Mouse (Mus musculus) heart, postnatal 4 days (tissue): ENCODE data around the gene Haus4. TPM values are rescaled to one million over a fixed set of nuclear protein-coding genes. Genes with fewer than 3 reads are reported as not detected.

Experiments used
- DNase-seq: peaks from one replicate; pipeline ENCODE4 v3.0.0; 2021
- total RNA-seq, 2 experiments: library from RNA; stranded (reverse); gene quantifications; 2 replicates each; pipeline ENCODE4 v1.2.3; 2021

Gene Haus4
- total RNA-seq, 2 experiments from 2014 or later: 30.6 to 32.7 TPM

DNA sequence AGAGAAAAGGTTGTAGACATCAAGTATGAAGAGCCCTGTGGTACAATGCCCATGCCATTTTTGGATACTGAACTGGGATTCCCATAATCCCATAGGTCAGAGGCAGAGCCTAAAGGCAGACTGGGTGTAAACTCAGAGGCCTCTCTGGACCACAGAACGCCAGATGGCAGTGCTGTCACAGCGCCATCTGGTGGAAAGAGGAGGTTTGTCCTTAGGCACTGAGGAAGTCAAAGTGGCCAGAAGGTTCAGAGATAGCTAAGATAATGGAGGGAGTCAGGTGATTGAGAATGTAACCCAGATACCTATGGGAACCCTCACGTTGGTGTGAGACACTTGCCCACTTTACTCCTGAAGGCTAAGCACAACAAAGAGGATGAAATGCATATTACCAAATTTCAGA, 60.2 kb downstream of the Haus4 start:
- peak; percentile 76 for DNase-seq

DNA sequence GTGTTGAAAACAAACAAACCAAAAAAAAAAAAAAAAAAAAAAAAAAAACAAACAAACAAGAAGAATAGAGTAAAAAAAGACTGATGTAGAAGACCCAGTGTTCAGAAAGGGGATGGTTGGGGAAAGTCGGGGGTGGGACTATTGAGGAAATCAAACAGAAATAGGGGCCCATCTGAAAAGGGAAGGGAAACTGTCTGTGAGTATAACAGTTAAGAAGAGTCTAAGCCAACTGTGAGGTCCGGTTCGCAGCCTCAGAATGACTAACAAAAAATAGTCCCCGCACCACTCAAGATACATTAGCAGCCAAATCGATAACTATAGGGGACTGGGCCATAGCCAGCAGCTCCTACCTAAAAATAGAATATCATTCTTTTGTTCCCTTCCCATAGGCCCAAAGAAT, 61.2 kb downstream of the Haus4 start:
- no peak for DNase-seq

DNA sequence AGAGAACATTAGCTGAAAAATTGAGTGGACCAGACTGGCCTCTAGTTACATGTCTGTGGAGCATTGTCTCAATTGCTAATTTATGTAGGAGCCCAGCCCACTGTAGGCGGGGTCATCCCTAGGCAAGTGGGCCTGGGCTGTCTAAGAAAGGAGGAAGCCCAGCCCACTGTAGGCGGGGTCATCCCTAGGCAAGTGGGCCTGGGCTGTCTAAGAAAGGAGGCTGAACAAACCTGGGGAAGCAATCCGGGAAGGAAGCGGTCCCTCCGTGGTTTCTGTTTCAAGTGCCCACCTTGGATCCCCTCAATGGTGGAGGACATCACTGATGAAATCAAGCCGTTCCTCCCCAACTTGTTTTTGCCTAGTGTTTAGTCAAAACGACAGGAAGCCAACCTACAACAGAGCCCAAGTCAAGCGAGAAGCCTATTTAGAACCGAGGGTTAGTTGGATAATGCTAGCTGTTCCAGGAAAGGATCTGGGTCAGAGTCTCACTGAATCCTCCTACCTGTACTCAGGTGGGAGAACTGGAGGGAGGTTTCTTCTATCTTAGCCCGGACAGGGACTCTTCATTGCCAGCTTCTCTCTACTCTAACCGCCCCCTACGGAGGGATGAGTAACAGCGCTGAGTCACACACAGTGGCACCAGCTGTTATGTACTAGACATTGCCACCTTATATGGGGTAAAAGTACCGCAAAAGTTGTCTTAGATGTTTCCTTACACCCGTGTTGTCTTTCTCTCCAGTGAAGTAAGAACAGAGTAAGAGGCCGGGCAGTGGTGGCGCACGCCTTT, 61.9 kb downstream of the Haus4 start:
- DNase-seq: no peak

Other genes starting within 250 kb of the Haus4 start
- gene Oxa1l, start 193.8 kb downstream of the Haus4 start, total RNA-seq: 100 to 1,000 TPM; 114 to 126 TPM
- gene Slc7a7, start 136.8 kb downstream of the Haus4 start, total RNA-seq: 1 to 10 TPM; 5.2 to 7.8 TPM
- gene Mrpl52, start 127.7 kb downstream of the Haus4 start, total RNA-seq: 100 to 1,000 TPM; 185 to 194 TPM
- 100 to 1,000 TPM; 129 to 131 TPM for gene Mmp14, start 123.0 kb downstream of the Haus4 start, total RNA-seq
- gene Lrp10, start 90.5 kb downstream of the Haus4 start, total RNA-seq: 10 to 100 TPM; 81.3 to 81.5 TPM
- under 1 TPM; 0.14 to 0.23 TPM for gene Rem2, start 78.5 kb downstream of the Haus4 start, total RNA-seq
- gene Prmt5, start 37.1 kb downstream of the Haus4 start, total RNA-seq: 10 to 100 TPM; 36.2 to 36.5 TPM
- gene Ajuba, start 22.9 kb upstream of the Haus4 start, total RNA-seq: 10 to 100 TPM; 19.4 to 20.3 TPM
- 1 to 10 TPM; 4.9 to 6.6 TPM for gene 4931414P19Rik, start 51.4 kb upstream of the Haus4 start, total RNA-seq
- 100 to 1,000 TPM; 192 to 198 TPM for gene Psmb5, start 63.4 kb upstream of the Haus4 start, total RNA-seq
- gene Psmb11, start 66.8 kb upstream of the Haus4 start, total RNA-seq: not detected
- gene Gm17606, start 86.3 kb upstream of the Haus4 start, total RNA-seq: not detected
- gene Cdh24, start 86.7 kb upstream of the Haus4 start, total RNA-seq: 1 to 10 TPM; 2.7 to 3.1 TPM
- gene 1700123O20Rik, start 131.6 kb upstream of the Haus4 start, total RNA-seq: 10 to 100 TPM; 19.3 to 20.9 TPM
- gene Acin1, start 132.3 kb upstream of the Haus4 start, total RNA-seq: 100 to 1,000 TPM; 119 to 129 TPM
- gene Gm29776, start 144.2 kb upstream of the Haus4 start, total RNA-seq: under 1 TPM; 0.14 to 0.16 TPM
- gene Cebpe, start 157.6 kb upstream of the Haus4 start, total RNA-seq: not detected
- gene Slc7a8, start 227.3 kb upstream of the Haus4 start, total RNA-seq: 1 to 10 TPM; 1.9 to 2.0 TPM